Mouse (Mus musculus): ENCODE results near the gene Cyb5d2. TPM values are rescaled to one million over a fixed set of nuclear protein-coding genes. Genes with fewer than 3 reads are reported as not detected.

Gene Cyb5d2
- 10 to 100 TPM in 1 of 2 experiments, 1 to 10 TPM in 1; 8.1 to 10.7 TPM for polyA plus RNA-seq (2017; shearing (Covaris generic))

GRCm38 (mm10) chr11:72795455-72796295 is at the start of gene Cyb5d2, which contains the start of gene Zzef1:
Gene Cyb5d2 (minus strand): TSS chr11:72796142.
Gene Zzef1 (plus strand): TSS chr11:72796226.

Other genes with a start within 250 kb of the Cyb5d2 start
- 1 to 10 TPM in 1 of 2 experiments, under 1 TPM in 1; 0.29 to 2.2 TPM for gene Spns3, start 245.6 kb downstream of the Cyb5d2 start, polyA plus RNA-seq (2017; shearing (Covaris generic))
- 10 to 100 TPM; 58.1 to 60.8 TPM for gene Ube2g1, start 188.9 kb downstream of the Cyb5d2 start, polyA plus RNA-seq (2017; shearing (Covaris generic))
- 10 to 100 TPM; 45.5 to 47.7 TPM for gene Ankfy1, start 106.1 kb downstream of the Cyb5d2 start, polyA plus RNA-seq (2017; shearing (Covaris generic))
- 10 to 100 TPM; 19.7 to 22.8 TPM for gene Zzef1, start 84 bp upstream of the Cyb5d2 start, polyA plus RNA-seq (2017; shearing (Covaris generic))
- 100 to 1,000 TPM; 246 to 302 TPM for gene Atp2a3, start 165.0 kb upstream of the Cyb5d2 start, polyA plus RNA-seq (2017; shearing (Covaris generic))
- under 1 TPM in 1 of 2 experiments, not detected in 1; 0.48 TPM for gene P2rx1, start 203.0 kb upstream of the Cyb5d2 start, polyA plus RNA-seq (2017; shearing (Covaris generic))
- 10 to 100 TPM; 10.6 to 12.5 TPM for gene Camkk1, start 222.9 kb upstream of the Cyb5d2 start, polyA plus RNA-seq (2017; shearing (Covaris generic))